Mouse (Mus musculus) ES-Bruce4 (cell line): Measurements from ENCODE around the gene Pitpnc1. TPM values are rescaled to one million over a fixed set of nuclear protein-coding genes. Genes with fewer than 3 reads are reported as not detected.
A peak's percentile ranks its signal among the peaks of the same experiment; 100 is the strongest.

Experiments used
- H3K27ac ChIP-seq: 2 replicates; pipeline ENCODE4 v1.5.1; 2012; ENCODE audit warnings: low read length, inconsistent platforms; ENCODE audit not compliant: insufficient read depth
- H3K27me3 ChIP-seq: 2 replicates; pipeline ENCODE4 v1.6.1; 2012; ENCODE audit warnings: mild to moderate bottlenecking, low read length, inconsistent platforms; ENCODE audit not compliant: control insufficient read depth, poor library complexity, insufficient read depth, severe bottlenecking
- H3K36me3 ChIP-seq: 2 replicates; pipeline ENCODE4 v1.6.1; 2012; ENCODE audit warnings: inconsistent platforms, mild to moderate bottlenecking, low read length, moderate library complexity; ENCODE audit not compliant: control insufficient read depth, poor library complexity, insufficient read depth, severe bottlenecking
- H3K4me1 ChIP-seq: one replicate; pipeline ENCODE4 v1.8.1; 2011; ENCODE audit warnings: low read length; ENCODE audit not compliant: control insufficient read depth, insufficient read depth
- H3K4me3 ChIP-seq: 2 replicates; pipeline ENCODE4 v1.5.1; 2011; ENCODE audit warnings: low read depth, mild to moderate bottlenecking, low read length
- H3K9ac ChIP-seq: 2 replicates; pipeline ENCODE4 v1.6.1; 2012; ENCODE audit warnings: low read depth, mild to moderate bottlenecking, inconsistent platforms; ENCODE audit not compliant: poor library complexity, severe bottlenecking
- H3K9me3 ChIP-seq: replicated peaks from 2 replicates; pipeline ENCODE4 v1.6.1; 2012; ENCODE audit warnings: mild to moderate bottlenecking, low read length, inconsistent platforms; ENCODE audit not compliant: control insufficient read depth, poor library complexity, insufficient read depth, severe bottlenecking
- CTCF ChIP-seq: IDR thresholded peaks from one replicate; pipeline ENCODE4 v1.8.1; 2011; ENCODE audit warnings: low read depth, low read length
- EP300 ChIP-seq: IDR thresholded peaks from 2 replicates; pipeline ENCODE4 v1.6.1; 2011; ENCODE audit warnings: low read depth, low read length; ENCODE audit not compliant: insufficient read depth
- POLR2A ChIP-seq: IDR thresholded peaks from one replicate; pipeline ENCODE4 v1.8.1; 2011; ENCODE audit warnings: low read length; ENCODE audit not compliant: insufficient read depth
- polyA plus RNA-seq: library from polyadenylated mRNA; stranded (reverse); fragments of >200 nt; gene quantifications from 2 replicates; pipeline ENCODE4 v1.2.4, GENCODE M21; 2011; ENCODE audit warnings: low read depth; ENCODE audit not compliant: missing spikeins, insufficient read depth, insufficient read length

The Pitpnc1 gene
- polyA plus RNA-seq, 1 experiment = 27.1 TPM

DNA sequence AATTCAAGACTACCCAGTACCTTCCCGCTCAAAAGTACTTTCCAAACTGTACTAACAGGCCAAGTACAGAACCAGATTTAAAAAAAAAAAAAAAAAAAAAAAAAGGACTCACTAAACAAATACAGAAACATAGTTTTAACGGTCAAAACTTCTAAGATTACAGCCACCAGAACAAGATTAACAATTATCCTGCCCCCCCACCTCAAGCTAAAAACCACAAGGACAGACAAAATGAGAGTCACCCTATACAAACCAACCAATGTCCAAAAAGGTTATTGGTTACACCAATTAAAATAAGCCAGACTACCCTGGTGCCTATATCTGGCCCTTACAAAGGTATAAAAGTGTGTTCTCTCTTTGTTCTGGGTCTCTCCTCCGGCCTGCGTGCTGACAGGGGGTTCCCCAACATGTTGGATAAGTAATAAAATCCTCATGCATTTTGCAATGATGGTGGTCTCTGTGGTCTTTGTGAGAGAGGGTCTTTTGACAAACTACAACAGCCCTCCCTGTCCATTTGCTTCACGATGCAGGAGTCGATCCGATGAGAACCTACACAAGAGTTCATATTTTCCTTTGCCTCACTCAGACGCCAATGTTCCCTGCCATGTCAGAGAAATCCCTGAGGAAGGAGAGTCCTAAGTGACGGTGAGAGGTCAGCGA is 54.5 kb downstream of the Pitpnc1 start:
- TF ChIP-seq CTCF = no peak
- TF ChIP-seq POLR2A = no peak
- TF ChIP-seq EP300 = no peak
- no peak overlapping the region for H3K4me3 ChIP-seq

GRCm38 (mm10) chr11:107414996-107415747 is 55.3 kb downstream of the Pitpnc1 start:
- Histone ChIP-seq H3K9ac (no peak overlapping the region), H3K4me3 (no peak overlapping the region), H3K27me3 (no peaks in the 10 kb centered on the region), H3K4me1 (peaks cover 4% of the 10 kb centered on the region), H3K27ac (peak overlapping the region; percentile 58), H3K9me3 (no peaks in the 10 kb centered on the region), H3K36me3 (no peaks in the 10 kb centered on the region)
- no peak for TF ChIP-seq EP300
- TF ChIP-seq POLR2A = no peak
- no peak for TF ChIP-seq CTCF

More for the DNA sequence above, 54.5 kb downstream of the Pitpnc1 start:
- peak overlapping the region; percentile 68 for H3K27ac ChIP-seq
- no peaks in the 10 kb centered on the region for H3K36me3 ChIP-seq
- peaks cover 2% of the 10 kb centered on the region for H3K4me1 ChIP-seq
- peak overlapping the region; percentile 29; the same call in 1 of the 2 replicates for H3K9ac ChIP-seq
- no peaks in the 10 kb centered on the region for H3K9me3 ChIP-seq
- H3K27me3 ChIP-seq = no peaks in the 10 kb centered on the region

- Histone ChIP-seq H3K36me3 (no peaks in the 10 kb centered on the region), H3K27ac (peak overlapping the region; percentile 98), H3K27me3 (no peaks in the 10 kb centered on the region), H3K4me1 (peaks cover 6% of the 10 kb centered on the region), H3K9ac (peak overlapping the region; percentile 62), H3K4me3 (peak overlapping the region; percentile 38), H3K9me3 (no peaks in the 10 kb centered on the region)
- no peak for TF ChIP-seq POLR2A
- TF ChIP-seq EP300 = peak; percentile 83
Measured at GRCm38 (mm10) chr11:107413251-107413655, 57.2 kb downstream of the Pitpnc1 start.

DNA sequence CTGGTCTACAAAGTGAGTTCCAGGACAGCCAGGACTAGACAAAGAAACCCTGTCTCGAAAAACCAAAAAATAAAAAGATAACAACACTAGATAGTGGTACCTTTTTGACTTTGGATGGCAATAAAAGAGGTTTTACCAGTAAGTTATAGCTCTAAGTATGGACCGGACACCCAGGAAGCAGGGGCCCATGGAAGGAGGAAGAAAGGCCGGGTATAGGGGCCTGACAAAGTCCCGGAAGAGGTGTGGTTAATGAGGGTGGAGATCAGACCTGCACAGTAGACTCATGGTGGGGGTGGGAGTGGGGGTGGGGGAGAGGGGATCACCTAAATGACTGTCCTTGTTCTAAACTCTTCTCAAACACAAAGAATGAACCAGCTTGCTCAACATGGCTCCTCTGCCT is 58.4 kb downstream of the Pitpnc1 start:
- Histone ChIP-seq H3K9ac (peak overlapping the region; percentile 10), H3K27ac (peak overlapping the region; percentile 98), H3K4me1 (peaks cover 8% of the 10 kb centered on the region), H3K9me3 (no peaks in the 10 kb centered on the region), H3K4me3 (0 out of 2 replicates have a peak overlapping the region, but pooled peaks have one; percentile 3), H3K27me3 (no peaks in the 10 kb centered on the region), H3K36me3 (no peaks in the 10 kb centered on the region)
- TF ChIP-seq CTCF (no peak), EP300 (no peak), POLR2A (no peak)

GRCm38 (mm10) chr11:107411576-107411975 is 58.9 kb downstream of the Pitpnc1 start:
- no peaks in the 10 kb centered on the region for H3K36me3 ChIP-seq
- no peaks in the 10 kb centered on the region for H3K9me3 ChIP-seq
- H3K27ac ChIP-seq = peak overlapping the region; percentile 80
- H3K4me1 ChIP-seq = peaks cover 9% of the 10 kb centered on the region
- no peak for TF ChIP-seq POLR2A
- TF ChIP-seq CTCF = no peak
- no peak for TF ChIP-seq EP300
- peak overlapping the region; percentile 10 for H3K9ac ChIP-seq
- no peaks in the 10 kb centered on the region for H3K27me3 ChIP-seq
- H3K4me3 ChIP-seq = 0 out of 2 replicates have a peak overlapping the region, but pooled peaks have one; percentile 3

DNA sequence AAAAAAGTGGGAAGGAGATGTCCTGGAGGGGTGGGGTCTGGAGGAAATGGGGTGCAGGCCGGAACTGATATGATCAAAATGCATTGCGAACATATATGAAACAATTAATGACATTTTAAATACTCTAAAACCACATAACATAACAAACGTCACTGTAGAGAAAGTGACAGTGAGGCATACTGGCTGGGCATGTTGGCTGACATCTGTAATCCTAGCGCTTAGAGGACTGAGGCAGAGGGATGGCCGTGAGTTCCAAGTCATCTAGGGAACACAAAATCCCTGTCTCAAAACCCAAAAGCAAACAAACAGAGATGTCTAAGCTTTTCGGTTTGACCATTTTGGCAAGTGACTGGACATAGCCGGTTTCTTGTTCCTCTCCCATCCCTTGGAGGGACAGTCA is 59.7 kb downstream of the Pitpnc1 start:
- TF ChIP-seq CTCF (no peak), POLR2A (no peak), EP300 (no peak)
- Histone ChIP-seq H3K9me3 (no peaks in the 10 kb centered on the region), H3K9ac (no peak overlapping the region), H3K4me1 (peaks cover 9% of the 10 kb centered on the region), H3K4me3 (no peak overlapping the region), H3K27me3 (no peaks in the 10 kb centered on the region), H3K27ac (peak overlapping the region; percentile 80), H3K36me3 (no peaks in the 10 kb centered on the region)
